Mouse (Mus musculus) embryonic facial prominence, embryonic 10.5 days (tissue): ENCODE results near the gene Phf10. TPM values are rescaled to one million over a fixed set of nuclear protein-coding genes. Genes with fewer than 3 reads are reported as not detected.
"Not testable (repeated sequence)": the region's sequence is repeated elsewhere in the genome, so short reads cannot be mapped to it uniquely, and the experiment has no call there.

Source experiments
- DNase-seq: peaks from one replicate; pipeline ENCODE4 v3.0.0-alpha.2; 2017; ENCODE audit warnings: low spot score
- H3K27ac ChIP-seq: fragments of 300-500 bp; sonication (generic); replicated peaks from 2 replicates; pipeline ENCODE4 v1.5.1; 2016; ENCODE audit warnings: mild to moderate bottlenecking
- H3K27me3 ChIP-seq: fragments of 300-500 bp; sonication (generic); replicated peaks from 2 replicates; pipeline ENCODE4 v1.6.1; 2016; ENCODE audit warnings: low read depth, mild to moderate bottlenecking; ENCODE audit not compliant: poor library complexity, severe bottlenecking
- H3K36me3 ChIP-seq: fragments of 300-500 bp; sonication (generic); replicated peaks from 2 replicates; pipeline ENCODE4 v1.6.1; 2016; ENCODE audit warnings: mild to moderate bottlenecking, moderate library complexity
- H3K4me1 ChIP-seq: fragments of 300-500 bp; sonication (generic); 2 replicates; pipeline ENCODE4 v1.6.1; 2016
- H3K4me3 ChIP-seq: fragments of 300-500 bp; sonication (generic); 2 replicates; pipeline ENCODE4 v1.5.1; 2016; ENCODE audit warnings: mild to moderate bottlenecking, moderate library complexity
- H3K9me3 ChIP-seq: fragments of 300-500 bp; sonication (generic); 2 replicates; pipeline ENCODE4 v1.6.1; 2016; ENCODE audit warnings: mild to moderate bottlenecking
- WGBS: fragments of 180-500 bp; shearing (Covaris S2); methylation state at CpG from one replicate; pipeline ENCODE4 v1.1.7; 2016; 5-methylcytosine and 5-hydroxymethylcytosine counted together
- polyA plus RNA-seq: library from polyadenylated mRNA; unstranded; fragments of >200 nt; fragmentation: Nextera tagmentation; extraction: Ambion mirVana; gene quantifications from 2 replicates; pipeline ENCODE4 v1.2.1, GENCODE M21; 2016

Gene Phf10
- polyA plus RNA-seq, 1 experiment from 2014 or later: 33.8 TPM

GRCm38 (mm10) chr17:14904637-14905265 lies 56.3 kb downstream of the Phf10 start:
- H3K36me3 ChIP-seq: no peaks in the 10 kb centered on the region
- H3K4me3 ChIP-seq: no peak overlapping the region
- WGBS: 60% methylated on average over 7 of the region's 7 CpGs
- peak; percentile 66 for DNase-seq
- peak overlapping the region; percentile 71 for H3K27ac ChIP-seq
- no peaks in the 10 kb centered on the region for H3K27me3 ChIP-seq
- no peaks in the 10 kb centered on the region for H3K9me3 ChIP-seq
- H3K4me1 ChIP-seq: no peaks in the 10 kb centered on the region

GRCm38 (mm10) chr17:14904206-14904605 lies 56.9 kb downstream of the Phf10 start:
- WGBS: 87% methylated on average over 6 of the region's 6 CpGs
- DNase-seq: no peak
- H3K27me3 ChIP-seq: no peaks in the 10 kb centered on the region

GRCm38 (mm10) chr17:14903212-14903611 lies 57.9 kb downstream of the Phf10 start:
- Histone ChIP-seq H3K36me3 (no peaks in the 10 kb centered on the region), H3K4me1 (no peaks in the 10 kb centered on the region), H3K27ac (no peak overlapping the region), H3K4me3 (no peak overlapping the region), H3K27me3 (no peaks in the 10 kb centered on the region), H3K9me3 (no peaks in the 10 kb centered on the region)
- DNase-seq: no peak
- WGBS: 82% methylated on average over 3 of the region's 3 CpGs

More at GRCm38 (mm10) chr17:14904206-14904605, 56.9 kb downstream of the Phf10 start:
- Histone ChIP-seq H3K9me3 (no peaks in the 10 kb centered on the region), H3K27ac (no peak overlapping the region), H3K4me1 (no peaks in the 10 kb centered on the region), H3K36me3 (no peaks in the 10 kb centered on the region), H3K4me3 (no peak overlapping the region)

- DNase-seq: no peak
- 84% methylated on average over 1 of the region's 1 CpGs for WGBS
Observed at GRCm38 (mm10) chr17:14898972-14899371, 62.1 kb downstream of the Phf10 start.

GRCm38 (mm10) chr17:14895058-14895457 lies 66.0 kb downstream of the Phf10 start:
- not testable (repeated sequence) for DNase-seq

More at GRCm38 (mm10) chr17:14898972-14899371, 62.1 kb downstream of the Phf10 start:
- Histone ChIP-seq H3K36me3 (no peaks in the 10 kb centered on the region), H3K27me3 (no peaks in the 10 kb centered on the region), H3K4me3 (no peak overlapping the region), H3K4me1 (no peaks in the 10 kb centered on the region), H3K9me3 (no peaks in the 10 kb centered on the region), H3K27ac (no peak overlapping the region)

More at GRCm38 (mm10) chr17:14895058-14895457, 66.0 kb downstream of the Phf10 start:
- H3K27me3 ChIP-seq, H3K36me3 ChIP-seq, H3K4me3 ChIP-seq, H3K27ac ChIP-seq, H3K4me1 ChIP-seq, H3K9me3 ChIP-seq: not testable (repeated sequence)

Other genes with a start within 250 kb of the Phf10 start
- 4.3 and 5.0 TPM in 2 replicates for gene Wdr27, start 18.1 kb downstream of the Phf10 start, polyA plus RNA-seq
- gene 1600012H06Rik, start 18.1 kb downstream of the Phf10 start, polyA plus RNA-seq: 24.9 and 27.3 TPM in 2 replicates
- 8.6 and 11.9 TPM in 2 replicates for gene 9030025P20Rik, start 17.2 kb upstream of the Phf10 start, polyA plus RNA-seq
- gene Gm3417, start 17.5 kb upstream of the Phf10 start, polyA plus RNA-seq: 0.55 and 1.3 TPM in 2 replicates
- 6.3 and 7.8 TPM in 2 replicates for gene Gm3435, start 48.9 kb upstream of the Phf10 start, polyA plus RNA-seq
- 93.9 and 95.6 TPM in 2 replicates for gene Ermard, start 79.9 kb upstream of the Phf10 start, polyA plus RNA-seq
- gene Tcte3, start 80.2 kb upstream of the Phf10 start, polyA plus RNA-seq: not detected in 2 replicates
- 3.7 and 4.2 TPM in 2 replicates for gene Gm3448, start 80.3 kb upstream of the Phf10 start, polyA plus RNA-seq